Mouse (Mus musculus) heart, embryonic 13.5 days (tissue): ENCODE measurements at regions not wholly inside any gene's neighbourhood (a gene's known extent, or its start where the extent isn't known, plus 50 kb on each side); places are given as distances from the start of the nearest gene placed in this dataset.
"Not testable (repeated sequence)": the region's sequence is repeated elsewhere in the genome, so short reads cannot be mapped to it uniquely, and the experiment has no call there.

Experiments used
- ATAC-seq: fragments of 200-750 bp; cut with Nextera tagmentation; 2 replicates; pipeline ENCODE4 v1.8.0; 2017; ENCODE audit warnings: moderate TSS enrichment; ENCODE audit not compliant: insufficient number of reproducible peaks, low FRiP score, low TSS enrichment; ENCODE audit errors: extremely low read depth
- H3K27ac ChIP-seq: fragments of 300-500 bp; sonication (generic); replicated peaks from 2 replicates; pipeline ENCODE4 v1.5.1; 2015; ENCODE audit warnings: moderate library complexity, mild to moderate bottlenecking, inconsistent platforms
- H3K27me3 ChIP-seq: fragments of 300-500 bp; sonication (generic); replicated peaks from 2 replicates; pipeline ENCODE4 v1.6.1; 2015; ENCODE audit warnings: mild to moderate bottlenecking, inconsistent platforms
- H3K36me3 ChIP-seq: fragments of 300-500 bp; sonication (generic); 2 replicates; pipeline ENCODE4 v1.6.1; 2015; ENCODE audit warnings: mild to moderate bottlenecking, inconsistent platforms
- H3K4me1 ChIP-seq: fragments of 300-500 bp; sonication (generic); 2 replicates; pipeline ENCODE4 v1.6.1; 2015; ENCODE audit warnings: inconsistent platforms
- H3K4me2 ChIP-seq: fragments of 300-500 bp; sonication (generic); 2 replicates; pipeline ENCODE4 v1.6.1; 2015; ENCODE audit warnings: inconsistent platforms, mild to moderate bottlenecking, moderate library complexity
- H3K4me3 ChIP-seq: fragments of 300-500 bp; sonication (generic); 2 replicates; pipeline ENCODE4 v1.5.1; 2015; ENCODE audit warnings: moderate library complexity, mild to moderate bottlenecking, inconsistent platforms
- H3K9ac ChIP-seq: fragments of 300-500 bp; sonication (generic); 2 replicates; pipeline ENCODE4 v1.6.1; 2015; ENCODE audit warnings: inconsistent platforms, mild to moderate bottlenecking, moderate library complexity
- H3K9me3 ChIP-seq: fragments of 300-500 bp; sonication (generic); 2 replicates; pipeline ENCODE4 v1.6.1; 2016; ENCODE audit warnings: inconsistent platforms
- WGBS: fragments of 180-500 bp; shearing (Covaris S2); methylation state at CpG from one replicate; pipeline ENCODE4 v1.1.7; 2015; ENCODE audit warnings: mixed read lengths; 5-methylcytosine and 5-hydroxymethylcytosine counted together

DNA sequence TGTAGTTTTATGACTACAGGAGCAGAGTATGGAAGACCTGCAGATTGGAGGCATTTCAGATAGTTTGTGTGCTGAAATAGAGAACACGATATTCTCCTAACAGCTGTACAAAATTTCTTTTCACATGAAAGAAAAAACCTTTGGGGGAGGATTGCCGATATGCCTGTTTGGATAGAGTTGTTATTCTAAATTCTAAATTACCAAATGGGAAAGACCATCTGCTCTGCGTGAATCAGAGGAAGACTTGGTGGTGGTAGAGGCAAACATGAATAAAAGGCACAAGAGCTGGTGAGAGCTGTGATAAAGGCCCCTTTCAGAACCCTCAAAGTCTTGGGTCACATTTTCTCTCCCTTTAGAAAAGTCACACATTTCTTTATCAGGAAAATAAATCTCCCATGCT lies 96.9 kb upstream of the Mpdz start:
- Histone ChIP-seq H3K9ac (no peak overlapping the region), H3K27me3 (no peaks in the 10 kb centered on the region), H3K4me2 (no peak overlapping the region), H3K9me3 (no peaks in the 10 kb centered on the region), H3K4me1 (no peaks in the 10 kb centered on the region), H3K4me3 (no peak overlapping the region), H3K36me3 (no peaks in the 10 kb centered on the region), H3K27ac (no peak overlapping the region)
- 58% methylated on average over 3 of the region's 3 CpGs for WGBS
- no peak for ATAC-seq

DNA sequence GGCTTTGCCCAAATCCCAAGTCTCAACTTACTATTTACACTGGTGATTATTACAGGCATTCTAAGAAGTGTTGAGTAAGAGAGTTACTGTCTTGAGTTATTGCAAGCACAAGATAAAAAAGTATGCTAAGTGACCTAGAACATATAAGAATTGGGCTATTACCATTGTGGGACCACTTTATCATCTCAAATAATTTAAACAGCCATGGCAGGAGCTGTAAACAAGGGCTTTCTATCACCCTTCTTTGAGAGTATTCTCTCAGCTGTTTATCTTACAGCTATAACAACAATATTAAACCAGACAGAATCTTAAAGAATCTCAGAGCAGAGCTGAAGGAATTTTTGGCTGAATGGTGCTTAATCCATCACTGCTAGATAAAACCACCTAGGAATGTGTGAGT lies 94.2 kb upstream of the Mpdz start:
- Histone ChIP-seq H3K9me3 (no peaks in the 10 kb centered on the region), H3K27me3 (no peaks in the 10 kb centered on the region), H3K4me1 (no peaks in the 10 kb centered on the region), H3K9ac (no peak overlapping the region), H3K36me3 (no peaks in the 10 kb centered on the region), H3K4me3 (no peak overlapping the region), H3K4me2 (no peak overlapping the region), H3K27ac (no peak overlapping the region)
- ATAC-seq: no peak

DNA sequence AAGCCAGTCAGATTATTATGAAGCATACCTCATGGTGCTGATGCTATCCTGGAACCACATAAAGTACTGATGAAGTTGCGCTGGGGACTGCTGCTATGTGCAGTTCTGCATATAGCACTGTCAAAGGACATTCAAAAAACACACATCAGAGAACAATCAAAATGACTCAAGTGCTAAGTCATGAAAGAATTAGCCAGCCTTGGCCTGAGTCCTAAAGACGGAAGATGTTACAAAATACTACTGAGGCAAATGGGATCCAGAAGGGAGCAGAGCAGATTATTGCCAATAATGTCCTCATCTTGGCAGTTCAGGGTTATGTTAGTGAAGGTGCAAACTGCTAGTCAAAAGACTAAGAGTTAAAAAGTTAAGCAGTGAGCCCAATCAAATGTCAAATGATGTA lies 87.9 kb upstream of the Mpdz start:
- no peak overlapping the region for H3K4me3 ChIP-seq
- no peak overlapping the region for H3K27ac ChIP-seq
- H3K27me3 ChIP-seq: no peaks in the 10 kb centered on the region
- H3K9ac ChIP-seq: no peak overlapping the region
- 66% methylated on average over 2 of the region's 2 CpGs for WGBS
- H3K36me3 ChIP-seq: no peaks in the 10 kb centered on the region
- ATAC-seq: no peak
- no peak overlapping the region for H3K4me2 ChIP-seq
- H3K9me3 ChIP-seq: 0 out of 2 replicates have a peak, but pooled peaks cover 3% of the 10 kb centered on the region
- no peaks in the 10 kb centered on the region for H3K4me1 ChIP-seq

DNA sequence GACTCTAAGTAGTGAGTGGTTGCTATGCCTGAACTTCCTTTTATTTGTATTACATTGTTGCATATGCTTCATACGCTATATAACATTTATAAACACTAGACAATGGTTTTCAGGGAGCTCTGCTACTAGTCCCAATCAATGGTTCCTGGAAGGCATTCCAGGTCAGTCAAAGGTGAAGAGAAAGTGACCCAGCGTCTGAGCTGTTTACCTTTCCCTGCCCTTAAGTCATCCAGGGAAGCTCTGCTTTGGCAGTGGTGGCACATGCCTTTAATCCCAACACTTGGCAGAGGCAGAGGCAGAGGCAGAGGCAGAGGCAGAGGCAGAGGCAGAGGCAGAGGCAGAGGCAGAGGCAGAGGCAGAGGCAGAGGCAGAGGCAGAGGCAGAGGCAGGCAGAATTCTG lies 76.5 kb upstream of the Mpdz start:
- 70% methylated on average over 2 of the region's 2 CpGs for WGBS
- H3K36me3 ChIP-seq, H3K9ac ChIP-seq, H3K4me3 ChIP-seq, H3K9me3 ChIP-seq, H3K4me1 ChIP-seq, H3K27ac ChIP-seq, H3K27me3 ChIP-seq, ATAC-seq, H3K4me2 ChIP-seq: not testable (repeated sequence)

DNA sequence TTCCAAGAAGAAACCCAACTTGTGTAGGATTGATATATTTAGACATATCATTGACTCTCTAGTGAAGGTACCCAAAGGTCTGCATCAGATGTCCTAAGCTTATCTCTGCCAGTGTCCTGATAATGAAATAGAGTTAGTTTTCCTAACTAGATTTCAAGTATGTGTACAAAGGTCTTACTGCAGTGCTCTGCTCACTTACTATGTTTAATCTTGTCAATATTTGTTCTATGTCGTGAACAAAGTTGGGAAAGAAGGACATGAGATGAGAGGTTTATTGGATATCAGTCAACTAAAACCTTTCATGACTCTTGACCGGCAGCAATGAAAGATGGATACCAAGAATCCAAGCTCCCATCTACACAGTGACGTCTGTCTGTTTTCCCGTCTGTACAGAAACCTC lies 71.9 kb upstream of the Mpdz start:
- Histone ChIP-seq H3K4me2 (no peak overlapping the region), H3K27me3 (no peaks in the 10 kb centered on the region), H3K4me1 (no peaks in the 10 kb centered on the region; the same call in 1 of the 2 replicates), H3K4me3 (no peak overlapping the region), H3K27ac (no peak overlapping the region), H3K36me3 (no peaks in the 10 kb centered on the region), H3K9ac (no peak overlapping the region), H3K9me3 (no peaks in the 10 kb centered on the region)
- 79% methylated on average over 4 of the region's 4 CpGs for WGBS
- no peak for ATAC-seq

DNA sequence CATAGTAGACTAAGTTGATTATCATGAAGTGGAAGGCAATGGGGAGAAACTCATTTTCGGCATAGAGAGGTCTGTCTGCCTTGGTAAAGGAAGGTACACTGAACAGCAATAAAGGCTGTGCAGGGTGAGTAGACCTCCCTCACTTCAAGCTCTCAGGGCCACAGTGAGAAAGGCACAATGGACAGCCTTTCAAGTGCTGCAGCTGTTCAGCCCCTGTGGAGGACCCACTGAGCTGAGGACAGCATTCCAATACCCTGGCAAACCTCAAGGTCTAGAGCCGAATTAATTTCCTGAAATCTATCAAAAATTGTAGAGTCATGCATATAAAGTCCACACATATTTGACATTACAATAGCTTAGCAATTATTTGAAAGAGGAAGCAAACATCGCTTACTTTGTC lies 69.8 kb upstream of the Mpdz start:
- Histone ChIP-seq H3K4me3 (no peak overlapping the region), H3K4me2 (no peak overlapping the region), H3K27me3 (no peaks in the 10 kb centered on the region), H3K9me3 (no peaks in the 10 kb centered on the region), H3K27ac (no peak overlapping the region), H3K4me1 (no peaks in the 10 kb centered on the region; the same call in 1 of the 2 replicates), H3K36me3 (no peaks in the 10 kb centered on the region), H3K9ac (no peak overlapping the region)
- no peak for ATAC-seq
- 68% methylated on average over 3 of the region's 3 CpGs for WGBS

DNA sequence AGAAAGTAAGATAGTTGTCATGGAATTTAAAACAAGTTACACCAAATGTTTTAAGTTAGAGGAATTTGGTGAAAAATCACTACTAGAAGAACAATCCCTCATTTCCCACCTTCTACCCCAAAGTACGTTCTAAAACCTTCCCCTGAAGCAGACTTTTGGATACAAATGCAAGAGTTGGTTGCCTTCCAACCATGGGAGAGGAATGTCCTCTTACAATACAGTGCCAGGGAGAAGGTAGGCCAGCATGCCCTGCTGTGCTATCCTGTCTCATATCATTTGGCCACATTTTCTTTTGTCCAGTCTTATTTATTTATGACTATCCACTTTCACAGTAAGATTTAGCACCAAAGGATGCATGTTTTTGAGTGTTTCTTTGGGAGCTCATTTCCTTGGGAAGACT lies 66.2 kb upstream of the Mpdz start:
- Histone ChIP-seq H3K4me2 (no peak overlapping the region), H3K4me1 (peaks cover 4% of the 10 kb centered on the region), H3K27me3 (no peaks in the 10 kb centered on the region), H3K9ac (no peak overlapping the region), H3K9me3 (no peaks in the 10 kb centered on the region), H3K27ac (no peak overlapping the region), H3K4me3 (no peak overlapping the region), H3K36me3 (no peaks in the 10 kb centered on the region)
- no peak for ATAC-seq
- WGBS: 85% methylated on average over 1 of the region's 1 CpGs

DNA sequence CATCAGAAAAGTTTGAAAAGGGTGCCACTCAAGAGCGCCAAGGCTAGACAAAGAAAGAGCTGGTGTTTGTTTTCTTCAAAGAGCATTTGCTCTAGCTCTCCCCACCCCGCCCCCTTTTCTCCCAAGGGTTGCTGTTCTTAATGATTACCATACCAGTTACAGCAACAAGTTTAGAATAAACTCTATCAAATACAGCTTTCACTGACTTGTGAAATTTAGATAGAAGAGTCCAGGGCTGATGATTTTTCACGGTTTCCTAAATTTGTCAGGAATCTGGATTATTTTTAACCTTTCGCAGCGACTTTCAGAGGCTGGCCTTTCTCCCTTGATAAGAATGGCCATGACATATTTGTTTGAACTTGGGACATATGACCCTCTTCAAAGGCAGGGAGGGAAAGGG lies 64.2 kb upstream of the Mpdz start:
- 77% methylated on average over 5 of the region's 5 CpGs for WGBS
- no peak overlapping the region for H3K9ac ChIP-seq
- no peaks in the 10 kb centered on the region for H3K9me3 ChIP-seq
- H3K4me1 ChIP-seq: peaks cover 5% of the 10 kb centered on the region; the same call in 1 of the 2 replicates
- no peak overlapping the region for H3K27ac ChIP-seq
- no peak overlapping the region for H3K4me3 ChIP-seq
- H3K36me3 ChIP-seq: no peaks in the 10 kb centered on the region
- no peaks in the 10 kb centered on the region for H3K27me3 ChIP-seq
- ATAC-seq: no peak
- no peak overlapping the region for H3K4me2 ChIP-seq

DNA sequence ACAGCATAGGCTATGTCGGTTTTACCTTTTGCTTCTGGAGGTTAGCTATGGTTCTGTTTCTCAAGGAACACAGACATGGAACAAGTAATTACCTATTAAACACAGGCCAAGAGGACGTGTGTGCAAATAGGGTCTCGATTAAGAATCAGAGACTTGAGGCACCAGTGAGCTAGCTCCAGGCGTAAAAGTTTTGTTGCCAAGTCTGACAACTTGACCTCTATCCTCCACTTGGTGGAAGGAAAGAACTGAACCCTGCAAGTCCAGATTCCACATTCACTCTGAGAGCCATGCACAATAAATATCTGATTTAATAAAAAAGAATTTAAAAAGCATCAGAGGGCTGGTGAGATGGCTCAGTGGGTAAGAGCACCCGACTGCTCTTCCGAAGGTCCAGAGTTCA lies 63.7 kb upstream of the Mpdz start:
- H3K36me3 ChIP-seq: no peaks in the 10 kb centered on the region
- H3K9me3 ChIP-seq: no peaks in the 10 kb centered on the region
- H3K9ac ChIP-seq: no peak overlapping the region
- peaks cover 5% of the 10 kb centered on the region; the same call in 1 of the 2 replicates for H3K4me1 ChIP-seq
- no peak overlapping the region for H3K4me2 ChIP-seq
- no peak overlapping the region for H3K27ac ChIP-seq
- H3K27me3 ChIP-seq: no peaks in the 10 kb centered on the region
- no peak overlapping the region for H3K4me3 ChIP-seq
- WGBS: 91% methylated on average over 6 of the region's 6 CpGs
- ATAC-seq: no peak

DNA sequence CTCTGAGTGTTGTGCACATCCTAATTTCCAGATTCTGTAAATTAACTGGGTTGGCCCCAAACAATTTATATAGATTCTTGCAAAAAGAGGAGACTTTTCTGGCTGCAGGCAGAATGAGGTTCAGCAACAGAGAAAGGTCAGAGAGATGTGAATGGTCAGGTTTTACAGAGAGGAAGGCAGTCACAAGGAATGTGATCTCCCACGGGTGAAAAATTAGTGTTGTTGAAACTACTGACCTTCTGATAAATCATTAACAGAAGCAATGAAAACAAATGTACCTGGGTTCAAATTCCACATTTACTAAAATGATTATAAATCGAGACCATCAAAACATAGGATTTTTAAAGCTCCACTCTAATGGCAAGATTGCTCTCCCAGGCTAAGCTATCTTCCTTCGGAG lies 62.5 kb upstream of the Mpdz start:
- WGBS: 73% methylated on average over 3 of the region's 3 CpGs
- Histone ChIP-seq H3K9me3 (no peaks in the 10 kb centered on the region), H3K4me1 (peaks cover 5% of the 10 kb centered on the region; the same call in 1 of the 2 replicates), H3K27ac (no peak overlapping the region), H3K4me3 (no peak overlapping the region), H3K9ac (no peak overlapping the region), H3K4me2 (no peak overlapping the region), H3K27me3 (no peaks in the 10 kb centered on the region), H3K36me3 (no peaks in the 10 kb centered on the region)
- no peak for ATAC-seq

DNA sequence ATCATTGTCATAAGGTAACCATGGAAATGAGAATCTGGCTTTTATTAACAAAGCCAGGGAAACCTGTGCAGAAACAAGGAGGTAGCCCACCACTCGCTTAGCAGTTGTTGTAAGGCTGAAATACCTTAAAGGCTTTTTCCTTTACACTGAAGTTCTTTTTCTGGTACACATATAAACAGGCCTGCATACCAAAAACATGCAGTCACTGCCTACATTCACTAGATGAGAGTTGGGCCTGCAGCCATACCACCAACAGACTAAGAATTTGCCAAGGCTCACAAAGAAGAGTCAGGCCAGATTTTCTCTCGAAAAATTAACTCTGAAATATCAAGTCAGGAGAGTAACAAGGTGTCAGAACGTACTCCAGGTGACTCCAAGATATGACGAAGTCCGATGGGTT lies 61.3 kb upstream of the Mpdz start:
- no peak for ATAC-seq
- Histone ChIP-seq H3K9ac (no peak overlapping the region), H3K4me2 (no peak overlapping the region), H3K4me1 (peaks cover 5% of the 10 kb centered on the region; the same call in 1 of the 2 replicates), H3K27ac (no peak overlapping the region), H3K27me3 (no peaks in the 10 kb centered on the region), H3K9me3 (no peaks in the 10 kb centered on the region), H3K36me3 (no peaks in the 10 kb centered on the region), H3K4me3 (no peak overlapping the region)
- WGBS: 60% methylated on average over 5 of the region's 5 CpGs

DNA sequence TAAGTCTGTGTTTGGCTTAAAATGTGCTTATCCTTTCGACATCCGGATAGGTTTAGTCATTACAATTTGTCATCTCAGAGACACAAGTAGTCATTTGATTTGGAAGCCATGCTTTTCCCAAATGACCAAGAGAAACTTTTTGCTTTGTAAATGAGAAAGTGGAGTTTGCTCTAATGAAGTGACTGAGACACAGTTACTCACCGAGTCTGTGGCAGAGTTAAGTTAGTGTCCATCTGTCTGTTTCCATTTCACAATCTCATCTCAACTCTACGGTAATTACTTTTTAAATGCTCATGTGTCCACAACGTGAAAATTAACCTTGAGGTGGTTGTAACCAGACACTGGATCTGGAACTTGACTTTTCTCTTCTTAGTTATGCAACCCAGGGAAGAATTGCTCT lies 59.2 kb upstream of the Mpdz start:
- Histone ChIP-seq H3K27me3 (no peaks in the 10 kb centered on the region), H3K4me1 (peaks cover 5% of the 10 kb centered on the region; the same call in 1 of the 2 replicates), H3K9ac (no peak overlapping the region), H3K36me3 (no peaks in the 10 kb centered on the region), H3K4me3 (no peak overlapping the region), H3K4me2 (no peak overlapping the region), H3K9me3 (no peaks in the 10 kb centered on the region), H3K27ac (no peak overlapping the region)
- WGBS: 62% methylated on average over 5 of the region's 5 CpGs
- ATAC-seq: no peak

DNA sequence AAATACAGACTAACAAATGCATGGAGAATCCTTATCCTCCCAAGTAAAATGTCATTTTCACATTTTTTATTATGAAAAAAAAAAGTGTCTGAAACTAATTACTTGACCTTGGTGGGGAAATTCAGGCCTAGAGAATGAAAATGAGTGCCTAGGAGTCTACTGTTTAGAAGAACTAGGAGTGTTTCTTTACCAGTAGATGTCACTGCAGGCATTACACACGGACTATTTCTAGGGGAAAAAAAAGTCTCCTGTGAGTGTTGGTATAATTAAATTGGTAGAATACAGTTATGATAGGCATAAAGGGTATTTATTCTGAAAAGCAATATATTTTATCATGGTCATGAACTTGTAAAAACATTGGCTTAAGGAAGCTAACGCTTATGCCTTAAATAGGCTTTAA lies 55.5 kb upstream of the Mpdz start:
- 32% methylated on average over 2 of the region's 2 CpGs for WGBS
- Histone ChIP-seq H3K9me3 (no peaks in the 10 kb centered on the region), H3K27ac (no peak overlapping the region), H3K27me3 (no peaks in the 10 kb centered on the region), H3K4me1 (no peaks in the 10 kb centered on the region), H3K36me3 (no peaks in the 10 kb centered on the region), H3K4me3 (no peak overlapping the region), H3K9ac (no peak overlapping the region), H3K4me2 (no peak overlapping the region)
- no peak for ATAC-seq
